Mouse (Mus musculus): ENCODE measurements around the gene Dleu7. TPM values are rescaled to one million over a fixed set of nuclear protein-coding genes. Genes with fewer than 3 reads are reported as not detected.

The Dleu7 gene
- polyA plus RNA-seq, 1 experiment: not detected

- TF ChIP-seq POLR2A (IDR thresholded peaks at IDR 0.05; ENCODE audit: low read depth, low read length) (no peak), CTCF (IDR thresholded peaks at IDR 0.05; ENCODE audit: borderline replicate concordance, insufficient read depth, low read length) (peak; percentile 32; the same call in 1 of the 2 replicates)
- H3K4me1 ChIP-seq (ENCODE audit: control insufficient read depth, insufficient read depth, low read length): no peaks in the 10 kb centered on the region
- H3K27ac ChIP-seq (ENCODE audit: insufficient read depth, low read length): no peak overlapping the region
- no peak overlapping the region for H3K4me3 ChIP-seq (ENCODE audit: insufficient read depth, low read length)
Measured at GRCm38 (mm10) chr14:62251999-62252398, 40.8 kb downstream of the Dleu7 start.

GRCm38 (mm10) chr14:62250046-62250445, 42.8 kb downstream of the Dleu7 start:
- TF ChIP-seq CTCF (IDR thresholded peaks at IDR 0.05; ENCODE audit: borderline replicate concordance, insufficient read depth, low read length): no peak
- no peak for TF ChIP-seq POLR2A (IDR thresholded peaks at IDR 0.05; ENCODE audit: low read depth, low read length)
- Histone ChIP-seq H3K27ac (ENCODE audit: insufficient read depth, low read length) (no peak overlapping the region), H3K4me3 (ENCODE audit: insufficient read depth, low read length) (no peak overlapping the region), H3K4me1 (ENCODE audit: control insufficient read depth, insufficient read depth, low read length) (no peaks in the 10 kb centered on the region)

DNA sequence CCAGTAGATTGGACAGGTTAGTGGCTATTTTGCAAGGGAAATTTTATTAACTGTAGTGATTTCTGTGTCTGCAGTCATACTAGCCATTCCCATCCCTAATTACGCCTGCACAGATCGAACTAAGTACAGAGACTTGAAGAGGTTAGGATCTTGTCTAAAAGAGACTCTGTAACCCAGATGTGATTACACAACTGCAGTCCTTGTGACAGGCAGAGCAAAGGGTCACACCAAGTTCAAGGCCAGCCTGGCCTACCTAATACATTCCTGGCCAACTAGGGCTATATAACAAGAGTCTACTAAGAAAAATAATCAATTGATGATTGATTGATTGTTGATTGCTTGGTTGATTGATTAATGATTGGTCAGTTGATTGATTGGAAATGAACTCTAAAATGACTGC, 43.6 kb downstream of the Dleu7 start:
- H3K4me3 ChIP-seq (ENCODE audit: insufficient read depth, low read length): no peak overlapping the region
- TF ChIP-seq POLR2A (IDR thresholded peaks at IDR 0.05; ENCODE audit: low read depth, low read length) (no peak), CTCF (IDR thresholded peaks at IDR 0.05; ENCODE audit: borderline replicate concordance, insufficient read depth, low read length) (no peak)
- no peak overlapping the region for H3K27ac ChIP-seq (ENCODE audit: insufficient read depth, low read length)
- no peaks in the 10 kb centered on the region for H3K4me1 ChIP-seq (ENCODE audit: control insufficient read depth, insufficient read depth, low read length)

GRCm38 (mm10) chr14:62248796-62249195, 44.1 kb downstream of the Dleu7 start:
- Histone ChIP-seq H3K27ac (ENCODE audit: insufficient read depth, low read length) (no peak overlapping the region), H3K4me1 (ENCODE audit: control insufficient read depth, insufficient read depth, low read length) (no peaks in the 10 kb centered on the region), H3K4me3 (ENCODE audit: insufficient read depth, low read length) (no peak overlapping the region)
- TF ChIP-seq POLR2A (IDR thresholded peaks at IDR 0.05; ENCODE audit: low read depth, low read length) (no peak), CTCF (IDR thresholded peaks at IDR 0.05; ENCODE audit: borderline replicate concordance, insufficient read depth, low read length) (no peak)

- TF ChIP-seq POLR2A (IDR thresholded peaks at IDR 0.05; ENCODE audit: low read depth, low read length) (no peak), CTCF (IDR thresholded peaks at IDR 0.05; ENCODE audit: borderline replicate concordance, insufficient read depth, low read length) (no peak)
- no peak overlapping the region for H3K27ac ChIP-seq (ENCODE audit: insufficient read depth, low read length)
- H3K4me3 ChIP-seq (ENCODE audit: insufficient read depth, low read length): no peak overlapping the region
- no peaks in the 10 kb centered on the region for H3K4me1 ChIP-seq (ENCODE audit: control insufficient read depth, insufficient read depth, low read length)
Measured at GRCm38 (mm10) chr14:62248345-62248744, 44.5 kb downstream of the Dleu7 start.

DNA sequence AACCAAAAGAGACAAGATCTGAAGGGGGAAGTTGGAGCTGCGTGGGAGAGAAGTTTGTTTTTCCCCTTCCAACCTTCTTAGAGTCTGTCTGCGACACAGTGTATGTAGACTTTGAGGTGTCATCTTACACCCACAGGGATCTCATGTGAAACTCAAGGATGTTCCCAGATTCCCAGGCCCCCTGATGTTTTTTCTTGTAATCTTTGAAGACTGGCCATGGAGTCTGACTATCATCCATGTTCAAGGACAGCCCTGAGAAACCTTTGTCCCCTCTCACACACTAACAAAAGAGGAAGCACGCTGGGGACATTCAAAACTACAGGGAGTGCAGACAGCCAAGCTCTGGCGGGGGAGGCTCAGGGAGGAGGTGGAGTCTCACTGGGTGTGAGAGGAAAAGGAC, 47.3 kb downstream of the Dleu7 start:
- Histone ChIP-seq H3K27ac (ENCODE audit: insufficient read depth, low read length) (no peak overlapping the region), H3K4me3 (ENCODE audit: insufficient read depth, low read length) (no peak overlapping the region), H3K4me1 (ENCODE audit: control insufficient read depth, insufficient read depth, low read length) (no peaks in the 10 kb centered on the region)
- TF ChIP-seq CTCF (IDR thresholded peaks at IDR 0.05; ENCODE audit: borderline replicate concordance, insufficient read depth, low read length) (no peak), POLR2A (IDR thresholded peaks at IDR 0.05; ENCODE audit: low read depth, low read length) (no peak)

- Histone ChIP-seq H3K4me3 (ENCODE audit: insufficient read depth, low read length) (no peak overlapping the region), H3K4me1 (ENCODE audit: control insufficient read depth, insufficient read depth, low read length) (no peaks in the 10 kb centered on the region), H3K27ac (ENCODE audit: insufficient read depth, low read length) (no peak overlapping the region)
- TF ChIP-seq CTCF (IDR thresholded peaks at IDR 0.05; ENCODE audit: borderline replicate concordance, insufficient read depth, low read length) (no peak), POLR2A (IDR thresholded peaks at IDR 0.05; ENCODE audit: low read depth, low read length) (no peak)
Measured at GRCm38 (mm10) chr14:62243530-62243929, 49.3 kb downstream of the Dleu7 start.

DNA sequence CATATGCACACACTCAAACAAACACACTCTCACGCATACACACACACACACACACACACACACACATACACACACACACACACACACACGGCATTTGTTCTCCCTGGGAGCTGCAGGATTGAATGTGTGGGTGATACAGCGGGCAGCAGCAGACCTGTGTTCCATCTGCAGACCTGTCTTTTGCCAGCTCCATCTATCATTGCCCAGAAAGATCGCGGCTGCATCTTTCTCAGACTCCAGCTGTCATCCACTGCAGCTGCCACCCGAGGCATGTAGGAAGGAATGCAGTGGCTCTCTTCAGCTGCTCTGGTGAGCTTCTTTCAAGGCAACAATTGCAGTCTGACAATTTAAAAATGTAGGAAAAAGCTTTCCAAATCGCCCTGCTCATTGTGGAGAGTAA, 56.9 kb downstream of the Dleu7 start:
- Histone ChIP-seq H3K4me1 (ENCODE audit: control insufficient read depth, insufficient read depth, low read length) (no peaks in the 10 kb centered on the region), H3K4me3 (ENCODE audit: insufficient read depth, low read length) (no peak overlapping the region), H3K27ac (ENCODE audit: insufficient read depth, low read length) (no peak overlapping the region)
- TF ChIP-seq POLR2A (IDR thresholded peaks at IDR 0.05; ENCODE audit: low read depth, low read length): no peak
- TF ChIP-seq CTCF (IDR thresholded peaks at IDR 0.05; ENCODE audit: borderline replicate concordance, insufficient read depth, low read length): no peak

GRCm38 (mm10) chr14:62235214-62235613, 57.6 kb downstream of the Dleu7 start:
- no peak overlapping the region for H3K27ac ChIP-seq (ENCODE audit: insufficient read depth, low read length)
- TF ChIP-seq POLR2A (IDR thresholded peaks at IDR 0.05; ENCODE audit: low read depth, low read length) (no peak), CTCF (IDR thresholded peaks at IDR 0.05; ENCODE audit: borderline replicate concordance, insufficient read depth, low read length) (no peak)
- H3K4me1 ChIP-seq (ENCODE audit: control insufficient read depth, insufficient read depth, low read length): no peaks in the 10 kb centered on the region
- no peak overlapping the region for H3K4me3 ChIP-seq (ENCODE audit: insufficient read depth, low read length)

- H3K4me1 ChIP-seq (ENCODE audit: control insufficient read depth, insufficient read depth, low read length): no peaks in the 10 kb centered on the region
- no peak overlapping the region for H3K27ac ChIP-seq (ENCODE audit: insufficient read depth, low read length)
- no peak overlapping the region for H3K4me3 ChIP-seq (ENCODE audit: insufficient read depth, low read length)
- TF ChIP-seq CTCF (IDR thresholded peaks at IDR 0.05; ENCODE audit: borderline replicate concordance, insufficient read depth, low read length): no peak
- TF ChIP-seq POLR2A (IDR thresholded peaks at IDR 0.05; ENCODE audit: low read depth, low read length): no peak
Measured at GRCm38 (mm10) chr14:62230968-62231367, 61.9 kb downstream of the Dleu7 start.

DNA sequence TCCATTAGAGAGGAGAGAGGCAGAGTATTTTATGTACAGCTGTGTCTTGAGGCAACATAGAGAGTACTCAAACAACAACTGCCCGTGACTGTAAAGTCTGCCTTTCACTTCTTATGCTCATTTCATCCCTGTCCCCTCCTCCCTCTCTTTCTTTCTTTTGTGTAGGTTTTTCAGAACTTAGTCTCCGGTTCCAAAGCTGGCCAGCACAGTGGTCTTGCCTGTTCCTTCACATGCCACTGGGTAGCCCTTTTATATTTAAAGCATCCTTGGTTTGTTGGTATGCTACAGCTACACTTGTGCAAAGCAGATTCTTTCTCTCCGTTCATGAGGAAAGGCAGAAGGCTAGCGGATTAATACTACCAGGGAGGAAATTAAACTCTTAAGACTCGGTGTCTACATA, 65.7 kb downstream of the Dleu7 start:
- H3K27ac ChIP-seq (ENCODE audit: insufficient read depth, low read length): no peak overlapping the region
- no peak overlapping the region for H3K4me3 ChIP-seq (ENCODE audit: insufficient read depth, low read length)
- no peak for TF ChIP-seq POLR2A (IDR thresholded peaks at IDR 0.05; ENCODE audit: low read depth, low read length)
- TF ChIP-seq CTCF (IDR thresholded peaks at IDR 0.05; ENCODE audit: borderline replicate concordance, insufficient read depth, low read length): no peak
- H3K4me1 ChIP-seq (ENCODE audit: control insufficient read depth, insufficient read depth, low read length): no peaks in the 10 kb centered on the region
